Mouse (Mus musculus) liver, adult 2 months (tissue): ENCODE measurements at regions not wholly inside any gene's neighbourhood (a gene's known extent, or its start where the extent isn't known, plus 50 kb on each side); places are given as distances from the start of the nearest gene placed in this dataset.

ENCODE experiments used
- CTCF ChIP-seq: fragments of 200-500 bp; IDR thresholded peaks from 2 replicates; pipeline ENCODE4 v1.5.1; 2011; ENCODE audit warnings: low read depth, low read length, control low read depth
- POLR2A ChIP-seq: fragments of 200-500 bp; IDR thresholded peaks from 2 replicates; pipeline ENCODE4 v1.6.1; 2011; ENCODE audit warnings: low read length, control low read depth; ENCODE audit not compliant: insufficient read depth; ENCODE audit errors: extremely low read depth

DNA sequence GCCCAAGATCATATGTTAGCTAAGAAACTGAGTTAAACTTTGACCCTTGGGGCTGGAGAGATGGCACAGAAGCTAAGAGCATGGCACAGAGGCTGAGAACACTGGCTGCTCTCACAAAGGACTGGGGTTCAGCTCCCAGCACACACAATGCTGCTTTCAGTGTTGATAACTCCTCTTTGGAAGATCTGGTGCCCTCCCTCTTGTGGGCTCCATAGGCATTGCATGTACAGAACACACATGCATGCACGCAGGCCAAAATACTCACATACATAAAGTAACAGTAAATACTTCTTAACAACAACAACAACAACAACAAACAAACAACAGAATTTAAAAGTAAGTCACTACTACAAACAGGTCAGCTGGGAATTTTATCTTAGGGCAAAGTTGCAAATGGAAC, 565.8 kb upstream of the Slc35b3 start:
- TF ChIP-seq CTCF (peak; percentile 30), POLR2A (no peak)
